In genomic region chr8:87940646-87941045, GRCm38 (mm10) we compare ENCODE assay signal across 12 mouse cellular contexts. TPM values are rescaled to one million over a fixed set of nuclear protein-coding genes. Genes with fewer than 3 reads are reported as not detected.
DNase-seq lines count a peak whose midpoint lies in the region; ATAC-seq lines count a peak whose summit lies in the region.
"Had no signal": no experiment of that assay in that cellular context is flagged by ENCODE, and none has a peak within 500 bp of the region (broad histone marks: within the 10 kb centered on the region; RNA-seq: fewer than 3 reads in every experiment).

No protein-coding gene starts in this region.

- no peak overlapping the region for H3K9ac ChIP-seq in hindbrain, embryonic 13.5 days
- H3K9ac ChIP-seq in neural tube, embryonic 12.5 days: no peak overlapping the region; the same call in 1 of the 2 replicates
- H3K9ac ChIP-seq in embryonic facial prominence, embryonic 13.5 days: 0 out of 2 replicates have a peak overlapping the region, but pooled peaks have one; percentile 11
- H3K9ac ChIP-seq: lung, embryonic 15.5 days had no signal

- ATAC-seq in hindbrain, embryonic 13.5 days (ENCODE audit: low FRiP score): no peak
- no peak for ATAC-seq in neural tube, embryonic 12.5 days (ENCODE audit: low FRiP score, low read depth)
- ATAC-seq in embryonic facial prominence, embryonic 13.5 days (ENCODE audit: insufficient number of reproducible peaks, insufficient read depth, low FRiP score, low TSS enrichment, low read depth): no peak
- ATAC-seq in granulocyte monocyte progenitor cell, adult 5-6 weeks (replicated peaks; ENCODE audit: poor library complexity, severe bottlenecking): no peak

- peak overlapping the region; percentile 20 for H3K4me3 ChIP-seq in hindbrain, embryonic 10.5 days
- no peak overlapping the region for H3K4me3 ChIP-seq in hindbrain, embryonic 13.5 days
- H3K4me3 ChIP-seq in neural tube, embryonic 12.5 days: no peak overlapping the region
- no peak overlapping the region for H3K4me3 ChIP-seq in embryonic facial prominence, embryonic 13.5 days
- H3K4me3 ChIP-seq: lung, embryonic 15.5 days had no signal

- H3K4me1 ChIP-seq in hindbrain, embryonic 10.5 days (replicated peaks): peaks cover 85% of the 10 kb centered on the region
- peaks cover 78% of the 10 kb centered on the region for H3K4me1 ChIP-seq in hindbrain, embryonic 13.5 days (replicated peaks)
- peaks cover 63% of the 10 kb centered on the region for H3K4me1 ChIP-seq in neural tube, embryonic 12.5 days
- peaks cover 67% of the 10 kb centered on the region for H3K4me1 ChIP-seq in embryonic facial prominence, embryonic 13.5 days

- no peak overlapping the region for H3K4me2 ChIP-seq in hindbrain, embryonic 13.5 days
- H3K4me2 ChIP-seq in neural tube, embryonic 12.5 days (replicated peaks): 0 out of 2 replicates have a peak overlapping the region, but pooled peaks have one; percentile 2
- H3K4me2 ChIP-seq in embryonic facial prominence, embryonic 13.5 days: no peak overlapping the region
- H3K4me2 ChIP-seq: lung, embryonic 15.5 days had no signal

- DNase-seq in hindbrain, embryonic 10.5 days (ENCODE audit: low spot score): no peak
- DNase-seq in neural tube, embryonic 10.5 days (ENCODE audit: extremely low spot score, low spot score): no peak
- no peak for DNase-seq in thymus, postnatal 4 days
- DNase-seq: heart, postnatal 14 days; layer of hippocampus, postnatal 36 days; spleen, adult 18-20 months; thymus, postnatal 25 days had no signal

- H3K27me3 ChIP-seq in hindbrain, embryonic 10.5 days (ENCODE audit: insufficient read depth, poor library complexity, severe bottlenecking): no peaks in the 10 kb centered on the region
- H3K27me3 ChIP-seq in hindbrain, embryonic 13.5 days: no peaks in the 10 kb centered on the region
- H3K27me3 ChIP-seq in neural tube, embryonic 12.5 days (replicated peaks): no peaks in the 10 kb centered on the region
- no peaks in the 10 kb centered on the region for H3K27me3 ChIP-seq in embryonic facial prominence, embryonic 13.5 days
- H3K27me3 ChIP-seq: lung, embryonic 15.5 days had no signal

- H3K27ac ChIP-seq in hindbrain, embryonic 10.5 days: peak overlapping the region; percentile 88
- no peak overlapping the region for H3K27ac ChIP-seq in hindbrain, embryonic 13.5 days
- H3K27ac ChIP-seq in neural tube, embryonic 12.5 days: no peak overlapping the region
- peak overlapping the region; percentile 22; the same call in 1 of the 2 replicates for H3K27ac ChIP-seq in embryonic facial prominence, embryonic 13.5 days

- WGBS in hindbrain, embryonic 10.5 days: 23% methylated on average over 6 of the region's 6 CpGs
- WGBS in hindbrain, embryonic 13.5 days: 20% methylated on average over 6 of the region's 6 CpGs
- whole genome bisulfite sequencing in neural tube, embryonic 12.5 days: 26% methylated on average over 6 of the region's 6 CpGs
- 50% methylated on average over 6 of the region's 6 CpGs for WGBS in embryonic facial prominence, embryonic 13.5 days

- H3K36me3 ChIP-seq in hindbrain, embryonic 10.5 days: peaks cover 10% of the 10 kb centered on the region
- 0 out of 2 replicates have a peak, but pooled peaks cover 2% of the 10 kb centered on the region for H3K36me3 ChIP-seq in hindbrain, embryonic 13.5 days
- peaks cover 3% of the 10 kb centered on the region; the same call in 1 of the 2 replicates for H3K36me3 ChIP-seq in neural tube, embryonic 12.5 days
- H3K36me3 ChIP-seq in embryonic facial prominence, embryonic 13.5 days: no peaks in the 10 kb centered on the region
- H3K36me3 ChIP-seq: lung, embryonic 15.5 days had no signal

- no peaks in the 10 kb centered on the region for H3K9me3 ChIP-seq in hindbrain, embryonic 10.5 days
- H3K9me3 ChIP-seq in hindbrain, embryonic 13.5 days: no peaks in the 10 kb centered on the region
- H3K9me3 ChIP-seq in neural tube, embryonic 12.5 days: no peaks in the 10 kb centered on the region
- H3K9me3 ChIP-seq in embryonic facial prominence, embryonic 13.5 days: no peaks in the 10 kb centered on the region
- H3K9me3 ChIP-seq: lung, embryonic 15.5 days had no signal

RNA-seq across cellular contexts. Expression of gene Zfp423, which starts 18.7 kb away (rescaled TPM):
- polyA plus RNA-seq in hindbrain, embryonic 10.5 days (2016; fragmentation: Nextera tagmentation; extraction: Ambion mirVana): 32.8 and 41.3 TPM in 2 replicates
- 39.6 and 39.9 TPM in 2 replicates for polyA plus RNA-seq in hindbrain, embryonic 13.5 days (2015; fragmentation: Nextera tagmentation; extraction: Ambion mirVana)
- 47.4 and 48.5 TPM in 2 replicates for polyA plus RNA-seq in neural tube, embryonic 12.5 days (2016; fragmentation: Nextera tagmentation; extraction: Ambion mirVana)
- 30.5 and 33.3 TPM in 2 replicates for polyA plus RNA-seq in embryonic facial prominence, embryonic 13.5 days (2015; fragmentation: Nextera tagmentation; extraction: Ambion mirVana)
- total RNA-seq in granulocyte monocyte progenitor cell, adult 5-6 weeks (2014; fragmentation: Nextera tagmentation): not detected in 2 replicates
- not detected in 2 replicates for total RNA-seq in granulocyte monocyte progenitor cell, adult 5-6 weeks (2017)

Comparison
In these comparisons a context has a peak if more than half of its experiments do, and no peak if none do; other contexts are left out.
1. H3K27ac ChIP-seq: peak in hindbrain, embryonic 10.5 days (single experiment) and embryonic facial prominence, embryonic 13.5 days (single experiment); none in hindbrain, embryonic 13.5 days (single experiment) and neural tube, embryonic 12.5 days (single experiment).